Mouse (Mus musculus): ENCODE measurements around the gene Yars. TPM values are rescaled to one million over a fixed set of nuclear protein-coding genes. Genes with fewer than 3 reads are reported as not detected.
A peak's percentile ranks its signal among the peaks of the same experiment; 100 is the strongest.

The Yars gene
- polyA plus RNA-seq, 1 experiment from 2014 or later = 85.0 TPM

DNA sequence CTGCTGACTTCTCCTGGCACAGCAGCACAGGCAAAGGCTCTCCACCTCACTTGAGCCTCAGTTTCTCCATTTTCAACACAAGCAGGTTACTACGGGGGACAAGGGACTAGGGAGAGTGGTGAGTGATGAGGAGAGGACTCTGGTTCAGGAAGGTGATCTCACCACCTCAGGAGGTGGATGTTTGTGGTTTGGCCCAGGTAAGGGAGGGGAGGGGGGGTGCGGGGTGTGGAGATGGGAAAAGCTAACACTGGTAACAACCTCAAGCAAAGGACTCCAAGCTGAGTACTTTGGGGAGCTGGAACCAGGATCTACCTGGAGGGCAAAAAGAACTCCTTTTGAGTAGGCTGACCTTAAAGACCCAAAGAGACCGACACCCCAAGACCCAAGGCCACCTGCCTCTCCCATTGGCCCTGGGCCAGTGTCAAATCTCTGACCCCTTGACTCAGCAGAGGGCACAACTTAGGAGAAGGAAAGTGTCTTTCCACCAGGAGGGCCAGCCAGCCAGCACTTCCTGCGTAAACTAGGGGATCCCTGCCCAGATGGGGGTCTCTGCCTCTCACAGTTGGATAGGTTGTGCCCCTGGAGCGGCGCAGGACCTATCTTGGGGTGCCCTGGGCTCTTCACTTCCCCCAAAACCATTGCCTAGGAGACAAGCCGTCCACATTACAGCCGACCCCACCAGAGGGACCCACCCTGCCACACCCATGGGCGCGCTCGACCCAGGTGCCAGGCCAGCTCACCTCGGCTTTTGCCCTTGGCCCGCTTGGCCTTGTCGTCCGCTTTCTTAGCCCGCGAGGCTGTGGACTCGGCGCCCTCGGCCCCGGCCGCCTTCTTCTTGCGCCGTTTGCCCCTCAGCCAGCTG lies 58.1 kb downstream of the Yars start:
- Histone ChIP-seq H3K36me3 (ENCODE audit: insufficient read depth, low read length) (no peaks in the 10 kb centered on the region), H3K4me3 (ENCODE audit: low read length) (peak overlapping the region; percentile 69), H3K27ac (ENCODE audit: low read length) (no peak overlapping the region), H3K9me3 (ENCODE audit: low read length) (no peaks in the 10 kb centered on the region), H3K9ac (replicated peaks; ENCODE audit: low read length) (peak overlapping the region; percentile 87), H3K4me2 (replicated peaks; ENCODE audit: low read depth, low read length) (peak overlapping the region; percentile 99), H3K4me1 (ENCODE audit: insufficient read depth, low read length) (peaks cover 54% of the 10 kb centered on the region), H3K27me3 (ENCODE audit: insufficient read depth, low read length) (peaks cover 9% of the 10 kb centered on the region; the same call in 1 of the 2 replicates)
- ATAC-seq (ENCODE audit: low FRiP score, low TSS enrichment) = no peak
- 16% methylated on average over 23 of the region's 24 CpGs for WGBS

DNA sequence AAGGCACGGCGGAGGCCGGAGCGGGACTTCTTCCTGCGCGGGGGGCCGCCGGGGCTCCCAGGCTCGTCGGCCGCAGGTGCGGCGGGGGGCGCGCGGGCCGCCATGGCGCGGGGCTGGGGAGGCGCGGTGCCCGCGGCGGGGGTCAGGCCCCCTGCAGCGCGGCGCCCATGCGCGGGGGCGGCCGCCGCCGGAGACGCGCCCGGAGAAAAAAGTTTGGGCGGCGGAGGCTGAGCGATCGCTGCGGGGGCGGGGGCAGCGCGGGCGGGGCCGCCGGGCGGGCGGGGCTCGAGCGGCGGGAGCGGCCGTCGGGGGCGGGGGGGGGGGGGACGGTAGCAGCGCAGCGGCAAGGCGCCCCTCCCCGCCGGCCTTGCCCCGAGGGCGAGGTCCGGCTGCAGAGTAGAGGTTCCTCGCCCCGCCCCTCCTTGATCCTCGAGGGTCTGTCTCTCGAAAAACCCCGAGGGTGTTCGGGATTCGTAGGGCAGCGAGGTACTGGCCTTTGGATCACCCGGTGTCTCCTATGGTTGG lies 58.7 kb downstream of the Yars start:
- H3K4me1 ChIP-seq (ENCODE audit: insufficient read depth, low read length) = peaks cover 54% of the 10 kb centered on the region
- H3K27me3 ChIP-seq (ENCODE audit: insufficient read depth, low read length) = peaks cover 9% of the 10 kb centered on the region; the same call in 1 of the 2 replicates
- no peaks in the 10 kb centered on the region for H3K36me3 ChIP-seq (ENCODE audit: insufficient read depth, low read length)
- no peak for ATAC-seq (ENCODE audit: low FRiP score, low TSS enrichment)
- H3K4me3 ChIP-seq (ENCODE audit: low read length) = peak overlapping the region; percentile 69
- H3K9me3 ChIP-seq (ENCODE audit: low read length) = no peaks in the 10 kb centered on the region
- H3K27ac ChIP-seq (ENCODE audit: low read length) = no peak overlapping the region
- peak overlapping the region; percentile 87 for H3K9ac ChIP-seq (replicated peaks; ENCODE audit: low read length)
- H3K4me2 ChIP-seq (replicated peaks; ENCODE audit: low read depth, low read length) = peak overlapping the region; percentile 99
- WGBS = 0% methylated on average over 17 of the region's 74 CpGs

DNA sequence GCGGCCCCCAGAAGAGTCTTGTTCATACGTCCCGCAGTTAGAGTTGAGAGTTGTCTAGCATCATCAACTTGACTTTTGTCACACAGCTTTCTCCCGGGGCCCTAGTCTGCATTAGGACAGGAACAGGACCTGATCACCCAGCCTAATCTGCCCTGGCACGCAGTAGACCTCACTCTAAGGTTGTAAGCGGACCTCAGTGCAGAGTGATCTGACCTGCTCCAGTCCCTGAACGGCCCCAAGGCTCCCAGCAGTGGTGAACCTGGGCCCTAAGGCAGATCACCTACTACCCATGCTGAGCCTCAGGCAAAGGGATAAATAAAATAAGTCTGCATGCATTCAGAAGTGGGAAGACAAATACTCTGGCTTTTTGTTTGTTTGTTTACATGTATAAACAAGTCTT lies 59.7 kb downstream of the Yars start:
- Histone ChIP-seq H3K4me2 (replicated peaks; ENCODE audit: low read depth, low read length) (no peak overlapping the region), H3K27ac (ENCODE audit: low read length) (no peak overlapping the region), H3K27me3 (ENCODE audit: insufficient read depth, low read length) (peaks cover 9% of the 10 kb centered on the region; the same call in 1 of the 2 replicates), H3K36me3 (ENCODE audit: insufficient read depth, low read length) (no peaks in the 10 kb centered on the region), H3K4me3 (ENCODE audit: low read length) (no peak overlapping the region), H3K9ac (replicated peaks; ENCODE audit: low read length) (no peak overlapping the region), H3K9me3 (ENCODE audit: low read length) (no peaks in the 10 kb centered on the region), H3K4me1 (ENCODE audit: insufficient read depth, low read length) (peaks cover 54% of the 10 kb centered on the region)
- WGBS = 53% methylated on average over 7 of the region's 7 CpGs
- ATAC-seq (ENCODE audit: low FRiP score, low TSS enrichment) = no peak

DNA sequence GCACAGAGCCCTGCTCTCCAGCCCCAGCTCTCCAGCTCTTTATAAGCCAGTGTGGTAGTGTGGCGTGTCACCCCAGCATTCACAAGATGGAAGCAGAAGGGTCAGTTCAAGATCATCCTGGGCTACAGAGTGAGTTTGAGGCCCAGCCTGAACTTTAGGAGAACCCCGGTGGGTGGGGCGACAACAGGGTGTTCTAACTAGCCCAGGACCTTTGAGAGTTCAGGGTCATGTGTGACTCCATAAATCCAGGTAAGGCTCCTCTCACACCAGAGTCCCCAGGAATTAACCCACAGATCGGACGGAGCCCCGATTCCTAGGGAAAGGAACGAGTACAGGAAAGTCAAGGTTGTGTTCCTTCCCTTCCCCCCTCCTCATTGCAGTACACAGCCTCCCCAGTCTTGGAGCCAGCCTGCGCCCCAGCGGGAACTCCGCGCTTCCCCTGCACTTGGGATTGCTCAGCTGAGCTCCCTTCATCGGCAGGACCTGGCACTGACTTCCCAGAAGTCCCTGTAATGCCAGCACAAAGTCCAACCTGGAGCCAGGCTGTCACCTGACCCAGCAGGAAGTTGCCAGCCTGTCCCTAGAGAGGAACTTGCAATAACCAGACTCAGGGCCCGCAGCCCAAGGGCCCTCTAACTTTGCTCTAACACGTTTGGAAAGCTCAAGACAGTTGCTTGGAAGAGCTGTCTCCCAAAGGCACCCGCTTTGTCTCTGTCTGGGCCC lies 61.4 kb downstream of the Yars start:
- H3K27ac ChIP-seq (ENCODE audit: low read length) = peak overlapping the region; percentile 91
- no peaks in the 10 kb centered on the region for H3K36me3 ChIP-seq (ENCODE audit: insufficient read depth, low read length)
- ATAC-seq (ENCODE audit: low FRiP score, low TSS enrichment) = peak; percentile 76
- no peaks in the 10 kb centered on the region for H3K9me3 ChIP-seq (ENCODE audit: low read length)
- peak overlapping the region; percentile 14; the same call in 1 of the 2 replicates for H3K4me3 ChIP-seq (ENCODE audit: low read length)
- H3K27me3 ChIP-seq (ENCODE audit: insufficient read depth, low read length) = peaks cover 9% of the 10 kb centered on the region; the same call in 1 of the 2 replicates
- peaks cover 44% of the 10 kb centered on the region for H3K4me1 ChIP-seq (ENCODE audit: insufficient read depth, low read length)
- H3K4me2 ChIP-seq (replicated peaks; ENCODE audit: low read depth, low read length) = peak overlapping the region; percentile 24
- peak overlapping the region; percentile 57 for H3K9ac ChIP-seq (replicated peaks; ENCODE audit: low read length)
- 22% methylated on average over 15 of the region's 15 CpGs for WGBS

DNA sequence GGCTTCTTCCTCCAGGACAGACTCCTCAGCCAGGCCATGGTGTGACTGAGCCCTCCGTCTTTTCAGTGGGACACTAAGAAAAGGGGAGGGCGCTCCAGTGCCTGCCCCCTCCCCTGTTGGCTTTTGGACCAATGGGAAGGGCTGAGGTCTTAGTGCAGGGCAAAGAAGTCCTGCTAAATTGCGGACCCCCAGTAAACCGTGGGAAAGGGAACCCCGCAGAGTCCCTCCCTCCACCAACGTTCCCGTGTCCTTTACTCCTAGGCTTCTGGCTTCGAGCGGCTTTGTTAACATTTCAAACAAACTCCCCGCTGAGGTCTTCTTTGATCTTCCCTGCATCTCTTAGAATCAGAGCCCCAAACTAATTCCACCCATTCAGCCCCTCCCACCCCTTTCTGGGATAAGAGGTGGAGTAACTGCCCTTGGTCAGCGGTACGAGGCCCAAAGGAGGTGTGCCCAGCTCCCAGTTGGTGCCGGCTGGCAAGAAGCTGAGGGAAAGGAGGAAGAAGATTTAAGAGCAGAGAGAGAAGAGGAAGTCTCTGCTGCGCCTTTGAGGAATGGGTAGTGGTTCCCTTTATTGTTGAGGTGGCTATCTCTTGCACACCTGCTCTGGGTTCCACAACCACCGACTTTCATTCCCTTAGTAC lies 62.0 kb downstream of the Yars start:
- 8% methylated on average over 15 of the region's 15 CpGs for WGBS
- H3K27ac ChIP-seq (ENCODE audit: low read length) = peak overlapping the region; percentile 91
- no peaks in the 10 kb centered on the region for H3K9me3 ChIP-seq (ENCODE audit: low read length)

DNA sequence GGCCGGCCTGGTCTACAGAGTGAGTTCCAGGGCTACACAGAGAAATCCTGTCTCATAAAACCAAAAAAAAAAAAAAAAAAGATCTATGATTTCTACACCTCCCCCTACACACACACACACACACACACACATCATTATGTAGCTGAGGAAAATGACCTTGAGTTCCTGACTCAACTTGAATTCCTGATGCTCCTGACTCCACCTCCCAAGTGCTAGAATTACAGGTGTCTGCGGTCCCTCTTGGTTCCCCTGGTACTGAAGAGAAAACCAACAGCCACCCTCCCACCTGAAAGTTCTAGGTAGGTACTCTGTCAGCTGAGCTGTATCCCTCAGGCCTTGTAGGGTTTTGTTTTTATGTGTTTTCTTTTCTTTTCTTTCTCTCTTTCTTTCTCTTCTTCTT lies 62.9 kb downstream of the Yars start:
- no peak for ATAC-seq (ENCODE audit: low FRiP score, low TSS enrichment)
- no peak overlapping the region for H3K27ac ChIP-seq (ENCODE audit: low read length)
- H3K4me2 ChIP-seq (replicated peaks; ENCODE audit: low read depth, low read length) = no peak overlapping the region
- H3K4me3 ChIP-seq (ENCODE audit: low read length) = no peak overlapping the region
- H3K36me3 ChIP-seq (ENCODE audit: insufficient read depth, low read length) = no peaks in the 10 kb centered on the region
- peaks cover 40% of the 10 kb centered on the region for H3K4me1 ChIP-seq (ENCODE audit: insufficient read depth, low read length)
- WGBS = 88% methylated on average over 2 of the region's 2 CpGs
- peaks cover 9% of the 10 kb centered on the region; the same call in 1 of the 2 replicates for H3K27me3 ChIP-seq (ENCODE audit: insufficient read depth, low read length)
- H3K9ac ChIP-seq (replicated peaks; ENCODE audit: low read length) = no peak overlapping the region
- H3K9me3 ChIP-seq (ENCODE audit: low read length) = no peaks in the 10 kb centered on the region

More for the DNA sequence above, 62.0 kb downstream of the Yars start:
- H3K27me3 ChIP-seq (ENCODE audit: insufficient read depth, low read length) = peaks cover 9% of the 10 kb centered on the region; the same call in 1 of the 2 replicates
- peak overlapping the region; percentile 14; the same call in 1 of the 2 replicates for H3K4me3 ChIP-seq (ENCODE audit: low read length)
- H3K4me1 ChIP-seq (ENCODE audit: insufficient read depth, low read length) = peaks cover 44% of the 10 kb centered on the region
- peak overlapping the region; percentile 24 for H3K4me2 ChIP-seq (replicated peaks; ENCODE audit: low read depth, low read length)
- peak; percentile 65 for ATAC-seq (ENCODE audit: low FRiP score, low TSS enrichment)
- peak overlapping the region; percentile 57 for H3K9ac ChIP-seq (replicated peaks; ENCODE audit: low read length)
- H3K36me3 ChIP-seq (ENCODE audit: insufficient read depth, low read length) = no peaks in the 10 kb centered on the region

DNA sequence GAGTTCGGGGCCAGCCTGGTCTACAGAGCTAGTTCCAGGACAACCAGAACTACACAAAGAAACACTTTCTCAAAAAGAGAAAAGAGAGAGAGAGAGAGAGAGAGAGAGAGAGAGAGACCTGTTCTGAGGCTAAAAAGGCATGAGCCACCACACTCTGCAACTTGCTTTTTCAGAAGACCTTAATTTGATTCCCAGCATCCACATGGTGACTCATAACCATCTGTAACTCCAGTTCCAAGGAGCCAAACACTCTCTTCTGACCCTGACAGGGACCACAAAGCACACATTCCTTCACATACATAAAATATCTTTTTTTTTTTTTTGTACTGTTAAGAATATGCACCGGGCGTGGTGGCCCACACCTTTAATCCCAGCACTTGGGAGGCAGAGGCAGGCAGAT lies 65.0 kb downstream of the Yars start:
- no peak overlapping the region for H3K9ac ChIP-seq (replicated peaks; ENCODE audit: low read length)

DNA sequence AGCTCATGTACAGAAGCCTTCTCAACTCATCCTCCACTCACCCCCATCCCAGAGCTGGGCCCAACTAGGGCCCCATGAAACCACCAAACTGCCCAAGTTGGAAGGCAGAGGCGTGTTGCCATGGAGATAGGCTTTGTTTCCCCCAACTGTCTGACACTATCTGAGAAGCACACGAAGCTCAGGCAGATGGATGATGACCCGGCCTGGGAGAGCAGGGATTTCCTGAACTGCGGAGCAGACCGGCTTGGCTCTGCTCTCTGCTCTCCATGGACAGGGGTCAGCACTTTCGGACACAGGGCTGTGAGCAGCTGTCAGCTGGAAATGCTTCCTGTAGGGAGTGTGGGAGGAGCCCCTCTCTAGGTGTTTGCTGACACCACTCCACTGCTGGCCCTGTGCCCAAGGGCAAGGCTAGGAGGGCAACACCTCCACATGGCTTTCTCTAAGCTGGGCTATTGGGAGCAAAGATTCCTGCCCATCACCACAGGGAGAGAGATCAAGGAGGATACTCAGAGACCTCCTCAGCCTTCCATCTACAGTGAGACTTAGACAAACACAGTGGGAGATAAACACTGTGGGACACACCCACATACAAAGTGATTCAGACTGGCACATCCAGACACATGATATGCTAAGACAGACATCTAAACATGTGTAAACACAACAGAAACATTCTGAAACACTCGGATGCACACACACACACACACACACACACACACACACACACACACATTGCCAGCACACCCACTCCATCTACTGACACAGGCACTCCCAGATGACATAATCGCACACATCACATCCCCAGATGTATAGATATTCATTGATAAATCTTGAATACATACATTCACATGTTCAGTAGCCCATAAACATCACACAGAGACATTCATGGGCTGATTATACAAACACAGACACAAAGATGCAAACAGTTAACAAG lies 67.2 kb downstream of the Yars start:
- H3K36me3 ChIP-seq (ENCODE audit: insufficient read depth, low read length) = no peaks in the 10 kb centered on the region
- no peak overlapping the region for H3K4me3 ChIP-seq (ENCODE audit: low read length)
- H3K4me2 ChIP-seq (replicated peaks; ENCODE audit: low read depth, low read length) = no peak overlapping the region
- WGBS = 20% methylated on average over 8 of the region's 8 CpGs
- peak; percentile 90 for ATAC-seq (ENCODE audit: low FRiP score, low TSS enrichment)
- H3K9ac ChIP-seq (replicated peaks; ENCODE audit: low read length) = no peak overlapping the region
- no peaks in the 10 kb centered on the region for H3K9me3 ChIP-seq (ENCODE audit: low read length)
- H3K4me1 ChIP-seq (ENCODE audit: insufficient read depth, low read length) = peaks cover 27% of the 10 kb centered on the region
- no peaks in the 10 kb centered on the region for H3K27me3 ChIP-seq (ENCODE audit: insufficient read depth, low read length)
- peak overlapping the region; percentile 3; the same call in 1 of the 2 replicates for H3K27ac ChIP-seq (ENCODE audit: low read length)

More for the DNA sequence above, 65.0 kb downstream of the Yars start:
- WGBS = 94% methylated on average over 3 of the region's 3 CpGs
- Histone ChIP-seq H3K4me1 (ENCODE audit: insufficient read depth, low read length) (peaks cover 34% of the 10 kb centered on the region), H3K27ac (ENCODE audit: low read length) (no peak overlapping the region), H3K36me3 (ENCODE audit: insufficient read depth, low read length) (no peaks in the 10 kb centered on the region), H3K4me3 (ENCODE audit: low read length) (no peak overlapping the region), H3K9me3 (ENCODE audit: low read length) (no peaks in the 10 kb centered on the region), H3K27me3 (ENCODE audit: insufficient read depth, low read length) (peaks cover 5% of the 10 kb centered on the region; the same call in 1 of the 2 replicates), H3K4me2 (replicated peaks; ENCODE audit: low read depth, low read length) (no peak overlapping the region)
- ATAC-seq (ENCODE audit: low FRiP score, low TSS enrichment) = no peak

Measured in kidney, embryonic 16.5 days (tissue).